Mouse (Mus musculus): ENCODE data around the gene Smarcad1. TPM values are rescaled to one million over a fixed set of nuclear protein-coding genes. Genes with fewer than 3 reads are reported as not detected.
"Not testable (repeated sequence)": the region's sequence is repeated elsewhere in the genome, so short reads cannot be mapped to it uniquely, and the experiment has no call there.

The Smarcad1 gene
- polyA plus RNA-seq (2014; fragmentation: Nextera tagmentation; extraction: Ambion mirVana), result 109 and 171 TPM in 2 replicates

GRCm38 (mm10) chr6:65042491-65043171, at the start of gene Smarcad1:
Gene Smarcad1, plus strand, starts transcription at chr6:65042583.
- DNase-seq (ENCODE audit: low spot score) (peak; percentile 96), ATAC-seq (ENCODE audit: low FRiP score) (peak; percentile 96)
- peak within 1 kb of the TSS; percentile 99 for H3K9ac ChIP-seq (ENCODE audit: low read depth, low read length)
- H3K27me3 ChIP-seq (ENCODE audit: control insufficient read depth, insufficient read depth, low read length), result no peaks in the 10 kb centered on the region
- peak within 1 kb of the TSS; percentile 68 for H3K4me2 ChIP-seq (replicated peaks; ENCODE audit: low read depth, low read length)
- peak within 1 kb of the TSS; percentile 87 for H3K4me3 ChIP-seq (ENCODE audit: low read depth, low read length)
- peak within 1 kb of the TSS; percentile 98 for H3K27ac ChIP-seq (ENCODE audit: low read depth, low read length)
- no peaks in the 10 kb centered on the region for H3K9me3 ChIP-seq (ENCODE audit: control insufficient read depth, low read length)
- H3K36me3 ChIP-seq (ENCODE audit: control insufficient read depth, insufficient read depth, low read length), result peaks cover 11% of the 10 kb centered on the region
- H3K4me1 ChIP-seq (replicated peaks; ENCODE audit: control insufficient read depth, insufficient read depth, low read length), result peaks cover 3% of the 10 kb centered on the region; the same call in 1 of the 2 replicates
- WGBS, result under 1% methylated on average over 60 of the region's 81 CpGs

- Histone ChIP-seq H3K27me3 (ENCODE audit: control insufficient read depth, insufficient read depth, low read length) (no peaks in the 10 kb centered on the region), H3K36me3 (ENCODE audit: control insufficient read depth, insufficient read depth, low read length) (no peaks in the 10 kb centered on the region), H3K4me2 (replicated peaks; ENCODE audit: low read depth, low read length) (no peak overlapping the region), H3K27ac (ENCODE audit: low read depth, low read length) (no peak overlapping the region), H3K9me3 (ENCODE audit: control insufficient read depth, low read length) (no peaks in the 10 kb centered on the region), H3K4me3 (ENCODE audit: low read depth, low read length) (no peak overlapping the region), H3K9ac (ENCODE audit: low read depth, low read length) (no peak overlapping the region), H3K4me1 (replicated peaks; ENCODE audit: control insufficient read depth, insufficient read depth, low read length) (no peaks in the 10 kb centered on the region)
- ATAC-seq (ENCODE audit: low FRiP score), result 0 out of 2 replicates have a peak, but pooled peaks have one; percentile 38
- peak; percentile 34 for DNase-seq (ENCODE audit: low spot score)
- WGBS, result 52% methylated on average over 13 of the region's 13 CpGs
These were observed 45.5 kb upstream of the Smarcad1 start for GRCm38 (mm10) chr6:64996824-64997421.

DNA sequence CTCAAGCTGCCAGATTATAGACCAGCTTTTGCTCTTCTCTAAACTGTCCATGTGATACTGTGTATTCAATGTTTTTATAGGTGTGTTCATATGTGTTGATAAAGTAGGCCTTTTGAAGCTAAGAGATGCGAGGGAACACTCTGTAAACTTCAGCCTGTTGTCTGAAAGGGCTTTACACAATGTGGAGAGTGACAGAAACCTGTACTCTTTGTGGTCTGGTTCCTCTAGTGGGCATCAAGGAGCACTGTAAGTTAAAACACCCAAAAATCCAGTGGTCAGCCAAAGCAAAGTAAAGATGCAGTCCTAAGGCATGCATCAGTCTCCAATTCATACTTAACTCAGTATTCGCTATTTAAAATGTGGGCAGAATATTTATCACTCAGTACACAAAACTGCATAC, 44.6 kb upstream of the Smarcad1 start:
- no peaks in the 10 kb centered on the region for H3K4me1 ChIP-seq (replicated peaks; ENCODE audit: control insufficient read depth, insufficient read depth, low read length)
- ATAC-seq (ENCODE audit: low FRiP score), result no peak
- no peak for DNase-seq (ENCODE audit: low spot score)

DNA sequence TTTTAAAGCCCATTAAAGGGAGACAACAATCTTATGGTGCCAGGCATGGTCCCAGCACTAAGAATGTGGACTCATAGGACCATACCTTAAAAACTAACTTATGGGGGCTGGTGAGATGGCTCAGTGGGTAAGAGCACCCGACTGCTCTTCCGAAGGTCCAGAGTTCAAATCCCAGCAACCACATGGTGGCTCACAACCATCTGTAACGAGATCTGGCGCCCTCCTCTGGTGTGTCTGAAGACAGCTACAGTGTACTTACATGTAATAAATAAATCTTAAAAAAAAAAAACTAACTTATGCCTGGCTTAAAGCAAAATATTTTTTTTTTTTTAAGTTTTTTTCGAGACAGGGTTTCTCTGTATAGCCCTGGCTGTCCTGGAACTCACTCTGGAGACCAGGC, 41.6 kb upstream of the Smarcad1 start:
- not testable (repeated sequence) for H3K9me3 ChIP-seq (ENCODE audit: control insufficient read depth, low read length); H3K4me1 ChIP-seq (replicated peaks; ENCODE audit: control insufficient read depth, insufficient read depth, low read length); H3K27ac ChIP-seq (ENCODE audit: low read depth, low read length); H3K9ac ChIP-seq (ENCODE audit: low read depth, low read length); ATAC-seq (ENCODE audit: low FRiP score); H3K4me2 ChIP-seq (replicated peaks; ENCODE audit: low read depth, low read length); DNase-seq (ENCODE audit: low spot score); H3K27me3 ChIP-seq (ENCODE audit: control insufficient read depth, insufficient read depth, low read length); H3K4me3 ChIP-seq (ENCODE audit: low read depth, low read length); H3K36me3 ChIP-seq (ENCODE audit: control insufficient read depth, insufficient read depth, low read length)
- 79% methylated on average over 5 of the region's 5 CpGs for WGBS

More for the DNA sequence above, 44.6 kb upstream of the Smarcad1 start:
- no peaks in the 10 kb centered on the region for H3K36me3 ChIP-seq (ENCODE audit: control insufficient read depth, insufficient read depth, low read length)
- WGBS, result 91% methylated on average over 2 of the region's 2 CpGs
- H3K9me3 ChIP-seq (ENCODE audit: control insufficient read depth, low read length), result no peaks in the 10 kb centered on the region
- H3K27ac ChIP-seq (ENCODE audit: low read depth, low read length), result no peak overlapping the region
- no peak overlapping the region for H3K4me2 ChIP-seq (replicated peaks; ENCODE audit: low read depth, low read length)
- H3K4me3 ChIP-seq (ENCODE audit: low read depth, low read length), result no peak overlapping the region
- no peak overlapping the region for H3K9ac ChIP-seq (ENCODE audit: low read depth, low read length)
- no peaks in the 10 kb centered on the region for H3K27me3 ChIP-seq (ENCODE audit: control insufficient read depth, insufficient read depth, low read length)

GRCm38 (mm10) chr6:65002196-65002595, 40.2 kb upstream of the Smarcad1 start:
- DNase-seq (ENCODE audit: low spot score) (no peak), ATAC-seq (ENCODE audit: low FRiP score) (no peak)
- Histone ChIP-seq H3K4me1 (replicated peaks; ENCODE audit: control insufficient read depth, insufficient read depth, low read length) (no peaks in the 10 kb centered on the region), H3K9ac (ENCODE audit: low read depth, low read length) (no peak overlapping the region), H3K9me3 (ENCODE audit: control insufficient read depth, low read length) (no peaks in the 10 kb centered on the region), H3K27me3 (ENCODE audit: control insufficient read depth, insufficient read depth, low read length) (no peaks in the 10 kb centered on the region), H3K4me3 (ENCODE audit: low read depth, low read length) (no peak overlapping the region), H3K27ac (ENCODE audit: low read depth, low read length) (no peak overlapping the region), H3K4me2 (replicated peaks; ENCODE audit: low read depth, low read length) (no peak overlapping the region), H3K36me3 (ENCODE audit: control insufficient read depth, insufficient read depth, low read length) (no peaks in the 10 kb centered on the region)
- WGBS, result 82% methylated on average over 3 of the region's 3 CpGs

DNA sequence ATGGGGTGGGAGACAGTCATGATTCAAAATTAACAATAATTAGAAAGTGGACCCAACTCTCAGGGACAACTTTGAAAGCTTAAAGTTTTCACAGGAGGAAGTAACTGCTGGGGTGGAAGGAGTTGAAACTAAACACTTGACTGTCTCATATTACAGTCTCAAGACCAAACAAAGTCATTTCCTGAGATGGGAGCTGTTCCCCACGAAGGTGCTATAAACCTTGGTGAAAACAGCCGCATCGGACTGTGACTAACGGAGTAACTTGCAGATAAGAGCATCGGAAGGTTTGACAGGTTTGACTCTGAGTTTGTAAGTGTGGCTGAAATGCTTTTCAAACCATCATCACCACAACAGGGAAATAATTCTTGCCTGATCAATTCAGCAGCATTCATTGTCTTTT, 33.5 kb upstream of the Smarcad1 start:
- Histone ChIP-seq H3K27ac (ENCODE audit: low read depth, low read length) (no peak overlapping the region), H3K4me1 (replicated peaks; ENCODE audit: control insufficient read depth, insufficient read depth, low read length) (no peaks in the 10 kb centered on the region), H3K9ac (ENCODE audit: low read depth, low read length) (no peak overlapping the region), H3K4me3 (ENCODE audit: low read depth, low read length) (no peak overlapping the region), H3K36me3 (ENCODE audit: control insufficient read depth, insufficient read depth, low read length) (no peaks in the 10 kb centered on the region), H3K9me3 (ENCODE audit: control insufficient read depth, low read length) (no peaks in the 10 kb centered on the region), H3K4me2 (replicated peaks; ENCODE audit: low read depth, low read length) (no peak overlapping the region), H3K27me3 (ENCODE audit: control insufficient read depth, insufficient read depth, low read length) (no peaks in the 10 kb centered on the region)
- ATAC-seq (ENCODE audit: low FRiP score) (no peak), DNase-seq (ENCODE audit: low spot score) (no peak)
- WGBS, result 70% methylated on average over 5 of the region's 5 CpGs

- no peak for ATAC-seq (ENCODE audit: low FRiP score)
- Histone ChIP-seq H3K4me1 (replicated peaks; ENCODE audit: control insufficient read depth, insufficient read depth, low read length) (no peaks in the 10 kb centered on the region), H3K36me3 (ENCODE audit: control insufficient read depth, insufficient read depth, low read length) (no peaks in the 10 kb centered on the region), H3K9ac (ENCODE audit: low read depth, low read length) (no peak overlapping the region), H3K4me2 (replicated peaks; ENCODE audit: low read depth, low read length) (no peak overlapping the region), H3K9me3 (ENCODE audit: control insufficient read depth, low read length) (no peaks in the 10 kb centered on the region), H3K27ac (ENCODE audit: low read depth, low read length) (no peak overlapping the region), H3K4me3 (ENCODE audit: low read depth, low read length) (no peak overlapping the region), H3K27me3 (ENCODE audit: control insufficient read depth, insufficient read depth, low read length) (no peaks in the 10 kb centered on the region)
- 89% methylated on average over 5 of the region's 5 CpGs for WGBS
- no peak for DNase-seq (ENCODE audit: low spot score)
These were observed 30.9 kb upstream of the Smarcad1 start for GRCm38 (mm10) chr6:65011444-65011990.

- DNase-seq (ENCODE audit: low spot score) (no peak), ATAC-seq (ENCODE audit: low FRiP score) (no peak)
- no peaks in the 10 kb centered on the region for H3K9me3 ChIP-seq (ENCODE audit: control insufficient read depth, low read length)
- H3K36me3 ChIP-seq (ENCODE audit: control insufficient read depth, insufficient read depth, low read length), result no peaks in the 10 kb centered on the region
- no peak overlapping the region for H3K4me3 ChIP-seq (ENCODE audit: low read depth, low read length)
- no peaks in the 10 kb centered on the region for H3K4me1 ChIP-seq (replicated peaks; ENCODE audit: control insufficient read depth, insufficient read depth, low read length)
- no peak overlapping the region for H3K4me2 ChIP-seq (replicated peaks; ENCODE audit: low read depth, low read length)
- H3K9ac ChIP-seq (ENCODE audit: low read depth, low read length), result no peak overlapping the region
- WGBS, result 81% methylated on average over 2 of the region's 2 CpGs
- H3K27me3 ChIP-seq (ENCODE audit: control insufficient read depth, insufficient read depth, low read length), result no peaks in the 10 kb centered on the region
- no peak overlapping the region for H3K27ac ChIP-seq (ENCODE audit: low read depth, low read length)
These were observed 30.2 kb upstream of the Smarcad1 start for GRCm38 (mm10) chr6:65012142-65012541.

- Histone ChIP-seq H3K9ac (ENCODE audit: low read depth, low read length) (no peak overlapping the region), H3K4me3 (ENCODE audit: low read depth, low read length) (no peak overlapping the region), H3K27ac (ENCODE audit: low read depth, low read length) (no peak overlapping the region), H3K4me2 (replicated peaks; ENCODE audit: low read depth, low read length) (no peak overlapping the region), H3K36me3 (ENCODE audit: control insufficient read depth, insufficient read depth, low read length) (no peaks in the 10 kb centered on the region), H3K27me3 (ENCODE audit: control insufficient read depth, insufficient read depth, low read length) (no peaks in the 10 kb centered on the region), H3K9me3 (ENCODE audit: control insufficient read depth, low read length) (no peaks in the 10 kb centered on the region), H3K4me1 (replicated peaks; ENCODE audit: control insufficient read depth, insufficient read depth, low read length) (no peaks in the 10 kb centered on the region)
- no peak for ATAC-seq (ENCODE audit: low FRiP score)
- no peak for DNase-seq (ENCODE audit: low spot score)
- 94% methylated on average over 10 of the region's 10 CpGs for WGBS
These were observed 24.8 kb upstream of the Smarcad1 start for GRCm38 (mm10) chr6:65017566-65017965.

Data from hindbrain, embryonic 11.5 days (tissue).